8 mouse cellular contexts compared by ENCODE assay signal in genomic region chr19:6925611-6926329, GRCm38 (mm10). TPM values are rescaled to one million over a fixed set of nuclear protein-coding genes. Genes with fewer than 3 reads are reported as not detected.
A peak's percentile ranks its signal among the peaks of the same experiment; 100 is the strongest.
DNase-seq lines count a peak whose midpoint lies in the region; ATAC-seq and TF ChIP-seq lines count a peak whose summit lies in the region.
"Had no signal": no experiment of that assay in that cellular context is flagged by ENCODE, and none has a peak within 500 bp of the region (broad histone marks: within the 10 kb centered on the region; RNA-seq: fewer than 3 reads in every experiment).

No protein-coding gene starts in this region.

- WGBS in heart, postnatal 0 days: 22% methylated on average over 39 of the region's 40 CpGs
- 7% methylated on average over 40 of the region's 40 CpGs for WGBS in embryonic facial prominence, embryonic 13.5 days
- WGBS in liver, embryonic 12.5 days (ENCODE audit: insufficient replicate concordance): 20% methylated on average over 38 of the region's 40 CpGs

- TF ChIP-seq CTCF in heart, postnatal 0 days (IDR thresholded peaks at IDR 0.05; ENCODE audit: low read depth): no peak
- no peak for TF ChIP-seq CTCF in ES-Bruce4 (IDR thresholded peaks at IDR 0.05; ENCODE audit: low read depth, low read length)

- no peak for ATAC-seq in heart, postnatal 0 days (ENCODE audit: insufficient read depth, low read depth)
- no peak for ATAC-seq in embryonic facial prominence, embryonic 13.5 days (ENCODE audit: insufficient number of reproducible peaks, insufficient read depth, low FRiP score, low TSS enrichment, low read depth)
- no peak for ATAC-seq in liver, embryonic 12.5 days
- ATAC-seq in frontal cortex, adult (ENCODE audit: low TSS enrichment): no peak

- no peaks in the 10 kb centered on the region for H3K36me3 ChIP-seq in heart, postnatal 0 days (replicated peaks; ENCODE audit: control insufficient read depth, insufficient read depth, low read length)
- H3K36me3 ChIP-seq in ES-Bruce4 (ENCODE audit: control insufficient read depth, insufficient read depth, low read length, poor library complexity, severe bottlenecking): no peaks in the 10 kb centered on the region
- H3K36me3 ChIP-seq in embryonic facial prominence, embryonic 13.5 days: no peaks in the 10 kb centered on the region
- H3K36me3 ChIP-seq in liver, embryonic 12.5 days: no peaks in the 10 kb centered on the region

- no peak for TF ChIP-seq EP300 in heart, postnatal 0 days (IDR thresholded peaks at IDR 0.05; ENCODE audit: low read depth)
- no peak for TF ChIP-seq EP300 in ES-Bruce4 (IDR thresholded peaks at IDR 0.05; ENCODE audit: insufficient read depth, low read depth, low read length)

- DNase-seq in heart, postnatal 0 days (ENCODE audit: low spot score): no peak
- no peak for DNase-seq in heart, postnatal 4 days
- no peak for DNase-seq in frontal cortex, postnatal 14 days (ENCODE audit: low spot score in 2 of 2)
- DNase-seq: heart, postnatal 10 days had no signal

- peaks cover 21% of the 10 kb centered on the region for H3K4me1 ChIP-seq in heart, postnatal 0 days (ENCODE audit: control insufficient read depth, insufficient read depth)
- H3K4me1 ChIP-seq in ES-Bruce4 (ENCODE audit: control insufficient read depth, insufficient read depth, low read length): peaks cover 2% of the 10 kb centered on the region
- H3K4me1 ChIP-seq in embryonic facial prominence, embryonic 13.5 days: peaks cover 45% of the 10 kb centered on the region
- H3K4me1 ChIP-seq in liver, embryonic 12.5 days: peaks cover 49% of the 10 kb centered on the region

- peak overlapping the region; percentile 19; the same call in 1 of the 2 replicates for H3K4me3 ChIP-seq in heart, postnatal 0 days (ENCODE audit: low read depth, low read length)
- H3K4me3 ChIP-seq in ES-Bruce4 (ENCODE audit: low read depth, low read length): peak overlapping the region; percentile 49
- peak overlapping the region; percentile 29 for H3K4me3 ChIP-seq in embryonic facial prominence, embryonic 13.5 days
- peak overlapping the region; percentile 22; the same call in 1 of the 2 replicates for H3K4me3 ChIP-seq in liver, embryonic 12.5 days

- no peak for TF ChIP-seq POLR2A in ES-Bruce4 (IDR thresholded peaks at IDR 0.05; ENCODE audit: insufficient read depth, low read length)

- no peak overlapping the region for H3K27ac ChIP-seq in heart, postnatal 0 days (ENCODE audit: low read depth)
- no peak overlapping the region for H3K27ac ChIP-seq in ES-Bruce4 (ENCODE audit: insufficient read depth, low read length)
- no peak overlapping the region; the same call in 1 of the 2 replicates for H3K27ac ChIP-seq in embryonic facial prominence, embryonic 13.5 days
- H3K27ac ChIP-seq in liver, embryonic 12.5 days: no peak overlapping the region

- H3K27me3 ChIP-seq in heart, postnatal 0 days (ENCODE audit: control insufficient read depth, insufficient read depth, low read length): peaks cover 47% of the 10 kb centered on the region
- no peaks in the 10 kb centered on the region for H3K27me3 ChIP-seq in ES-Bruce4 (ENCODE audit: control insufficient read depth, insufficient read depth, low read length, poor library complexity, severe bottlenecking)
- H3K27me3 ChIP-seq in embryonic facial prominence, embryonic 13.5 days: peaks cover 82% of the 10 kb centered on the region
- peaks cover 81% of the 10 kb centered on the region for H3K27me3 ChIP-seq in liver, embryonic 12.5 days (replicated peaks)

- H3K9me3 ChIP-seq in heart, postnatal 0 days (replicated peaks; ENCODE audit: control insufficient read depth, low read length): no peaks in the 10 kb centered on the region
- H3K9me3 ChIP-seq in ES-Bruce4 (replicated peaks; ENCODE audit: control insufficient read depth, insufficient read depth, low read length, poor library complexity, severe bottlenecking): no peaks in the 10 kb centered on the region
- H3K9me3 ChIP-seq in embryonic facial prominence, embryonic 13.5 days: no peaks in the 10 kb centered on the region
- H3K9me3 ChIP-seq in liver, embryonic 12.5 days (replicated peaks): no peaks in the 10 kb centered on the region

- peak overlapping the region; percentile 39; the same call in 1 of the 2 replicates for H3K4me2 ChIP-seq in heart, postnatal 0 days (ENCODE audit: low read depth, low read length)
- peak overlapping the region; percentile 49 for H3K4me2 ChIP-seq in embryonic facial prominence, embryonic 13.5 days
- H3K4me2 ChIP-seq in liver, embryonic 12.5 days: peak overlapping the region; percentile 46; the same call in 1 of the 2 replicates

- no peak overlapping the region for H3K9ac ChIP-seq in heart, postnatal 0 days (replicated peaks; ENCODE audit: low read depth, low read length)
- H3K9ac ChIP-seq in ES-Bruce4 (ENCODE audit: low read depth, poor library complexity, severe bottlenecking): peak overlapping the region; percentile 35
- peak overlapping the region; percentile 54 for H3K9ac ChIP-seq in embryonic facial prominence, embryonic 13.5 days
- no peak overlapping the region for H3K9ac ChIP-seq in liver, embryonic 12.5 days

RNA-seq across cellular contexts. Expression of gene Catsperz, which starts 0.6 kb away (rescaled TPM):
- not detected in 2 replicates for total RNA-seq in heart, postnatal 0 days (2014; rRNA removed; ENCODE audit: low replicate concordance)
- polyA plus RNA-seq in heart, postnatal 0 days (2015; fragmentation: Nextera tagmentation; extraction: Ambion mirVana): 2.2 and 2.5 TPM in 2 replicates
- total RNA-seq in heart, postnatal 4 days (2021): not detected
- polyA plus RNA-seq in ES-Bruce4 (2011; ENCODE audit: insufficient read depth, insufficient read length, low read depth, missing spikeins): 1.4 and 1.8 TPM in 2 replicates
- polyA plus RNA-seq in embryonic facial prominence, embryonic 13.5 days (2015; fragmentation: Nextera tagmentation; extraction: Ambion mirVana): 2.3 and 3.4 TPM in 2 replicates
- 0.80 and 0.93 TPM in 2 replicates for polyA plus RNA-seq in liver, embryonic 12.5 days (2016; fragmentation: Nextera tagmentation; extraction: Ambion mirVana)
- total RNA-seq: heart, postnatal 10 days had no signal

RNA-seq across cellular contexts. Expression of gene Esrra, which starts 4.2 kb away (rescaled TPM):
- 189 and 194 TPM in 2 replicates for total RNA-seq in heart, postnatal 0 days (2014; rRNA removed; ENCODE audit: low replicate concordance)
- polyA plus RNA-seq in heart, postnatal 0 days (2015; fragmentation: Nextera tagmentation; extraction: Ambion mirVana): 49.1 and 51.7 TPM in 2 replicates
- 100 to 1,000 TPM; 111 to 119 TPM for total RNA-seq in heart, postnatal 4 days (2021)
- 13.6 and 16.7 TPM in 2 replicates for polyA plus RNA-seq in ES-Bruce4 (2011; ENCODE audit: insufficient read depth, insufficient read length, low read depth, missing spikeins)
- polyA plus RNA-seq in embryonic facial prominence, embryonic 13.5 days (2015; fragmentation: Nextera tagmentation; extraction: Ambion mirVana): 9.5 and 10.9 TPM in 2 replicates
- 6.5 and 6.8 TPM in 2 replicates for polyA plus RNA-seq in liver, embryonic 12.5 days (2016; fragmentation: Nextera tagmentation; extraction: Ambion mirVana)

RNA-seq across cellular contexts. Expression of gene Kcnk4, which starts 8.5 kb away (rescaled TPM):
- total RNA-seq in heart, postnatal 0 days (2014; rRNA removed; ENCODE audit: low replicate concordance): not detected in 2 replicates
- 0.04 and 0.30 TPM in 2 replicates for polyA plus RNA-seq in heart, postnatal 0 days (2015; fragmentation: Nextera tagmentation; extraction: Ambion mirVana)
- total RNA-seq in heart, postnatal 4 days (2021): under 1 TPM in 1 of 2 experiments, not detected in 1; 0.56 TPM
- 1.5 TPM in 1 of 2 replicates, not detected in the other for polyA plus RNA-seq in ES-Bruce4 (2011; ENCODE audit: insufficient read depth, insufficient read length, low read depth, missing spikeins)
- 1.2 and 1.3 TPM in 2 replicates for polyA plus RNA-seq in embryonic facial prominence, embryonic 13.5 days (2015; fragmentation: Nextera tagmentation; extraction: Ambion mirVana)
- 0.05 TPM in 1 of 2 replicates, not detected in the other for polyA plus RNA-seq in liver, embryonic 12.5 days (2016; fragmentation: Nextera tagmentation; extraction: Ambion mirVana)

RNA-seq across cellular contexts. Expression of gene Prdx5, which starts 15.9 kb away (rescaled TPM):
- total RNA-seq in heart, postnatal 0 days (2014; rRNA removed; ENCODE audit: low replicate concordance): 215 and 344 TPM in 2 replicates
- 623 and 629 TPM in 2 replicates for polyA plus RNA-seq in heart, postnatal 0 days (2015; fragmentation: Nextera tagmentation; extraction: Ambion mirVana)
- total RNA-seq in heart, postnatal 4 days (2021): 100 to 1,000 TPM; 309 to 336 TPM
- 56.4 and 66.9 TPM in 2 replicates for polyA plus RNA-seq in ES-Bruce4 (2011; ENCODE audit: insufficient read depth, insufficient read length, low read depth, missing spikeins)
- polyA plus RNA-seq in embryonic facial prominence, embryonic 13.5 days (2015; fragmentation: Nextera tagmentation; extraction: Ambion mirVana): 239 and 251 TPM in 2 replicates
- 94.2 and 101 TPM in 2 replicates for polyA plus RNA-seq in liver, embryonic 12.5 days (2016; fragmentation: Nextera tagmentation; extraction: Ambion mirVana)

RNA-seq across cellular contexts. Expression of gene Bad, which starts 15.9 kb away (rescaled TPM):
- total RNA-seq in heart, postnatal 0 days (2014; rRNA removed; ENCODE audit: low replicate concordance): 46.8 and 76.0 TPM in 2 replicates
- polyA plus RNA-seq in heart, postnatal 0 days (2015; fragmentation: Nextera tagmentation; extraction: Ambion mirVana): 60.7 and 62.6 TPM in 2 replicates
- total RNA-seq in heart, postnatal 4 days (2021): 10 to 100 TPM; 29.6 to 30.5 TPM
- 14.6 and 16.2 TPM in 2 replicates for polyA plus RNA-seq in ES-Bruce4 (2011; ENCODE audit: insufficient read depth, insufficient read length, low read depth, missing spikeins)
- 80.0 and 83.6 TPM in 2 replicates for polyA plus RNA-seq in embryonic facial prominence, embryonic 13.5 days (2015; fragmentation: Nextera tagmentation; extraction: Ambion mirVana)
- polyA plus RNA-seq in liver, embryonic 12.5 days (2016; fragmentation: Nextera tagmentation; extraction: Ambion mirVana): 36.4 and 37.6 TPM in 2 replicates

Comparison
In these comparisons a context has a peak if more than half of its experiments do, and no peak if none do; other contexts are left out.
1. H3K9ac ChIP-seq: peak in ES-Bruce4 (single experiment) and embryonic facial prominence, embryonic 13.5 days (single experiment); none in heart, postnatal 0 days (single experiment) and liver, embryonic 12.5 days (single experiment).
2. Peak in every context shown above with its lines, with median percentiles within 50 percentile points of each other: H3K4me2 ChIP-seq and H3K4me3 ChIP-seq.